8 mouse cellular contexts compared by ENCODE assay signal in genomic region chr12:4523688-4524298, GRCm38 (mm10). TPM values are rescaled to one million over a fixed set of nuclear protein-coding genes. Genes with fewer than 3 reads are reported as not detected.
DNase-seq lines count a peak whose midpoint lies in the region; ATAC-seq and TF ChIP-seq lines count a peak whose summit lies in the region.

No protein-coding gene starts in this region.

- H3K4me2 ChIP-seq in limb, embryonic 14.5 days (replicated peaks; ENCODE audit: low read depth, low read length, severe bottlenecking) = peak overlapping the region; percentile 39

- no peaks in the 10 kb centered on the region for H3K36me3 ChIP-seq in E14TG2a.4 (ENCODE audit: insufficient read depth, low read length)
- no peaks in the 10 kb centered on the region for H3K36me3 ChIP-seq in heart, embryonic 10.5 days
- no peaks in the 10 kb centered on the region for H3K36me3 ChIP-seq in limb, embryonic 14.5 days (ENCODE audit: control insufficient read depth, insufficient read depth, low read length)

- WGBS in heart, embryonic 10.5 days = 31% methylated on average over 9 of the region's 9 CpGs
- WGBS in limb, embryonic 14.5 days = 27% methylated on average over 9 of the region's 9 CpGs

- H3K4me3 ChIP-seq in E14TG2a.4 (replicated peaks; ENCODE audit: low read length) = peak overlapping the region; percentile 49
- 0 out of 2 replicates have a peak overlapping the region, but pooled peaks have one; percentile 8 for H3K4me3 ChIP-seq in heart, embryonic 10.5 days
- H3K4me3 ChIP-seq in limb, embryonic 14.5 days (replicated peaks; ENCODE audit: low read length) = no peak overlapping the region

- TF ChIP-seq POLR2A in limb, embryonic 14.5 days (IDR thresholded peaks at IDR 0.05; ENCODE audit: borderline replicate concordance, extremely low read depth, insufficient read depth, insufficient read length) = no peak

- no peaks in the 10 kb centered on the region for H3K9me3 ChIP-seq in E14TG2a.4 (ENCODE audit: low read length)
- H3K9me3 ChIP-seq in heart, embryonic 10.5 days = no peaks in the 10 kb centered on the region
- no peaks in the 10 kb centered on the region for H3K9me3 ChIP-seq in limb, embryonic 14.5 days (ENCODE audit: control insufficient read depth, low read length)

- TF ChIP-seq CTCF in E14TG2a.4 (conservative IDR thresholded peaks at IDR 0.05; ENCODE audit: low read length) = no peak

- intact Hi-C loops in gastrocnemius, postnatal 36 days (cut with DNase I) = loop anchor here (2.0 kb wide), 1 partner anchor 47 kb away; the partner anchor contains the start of gene Ncoa1

- H3K4me1 ChIP-seq in E14TG2a.4 (replicated peaks; ENCODE audit: low read depth, low read length) = peaks cover 33% of the 10 kb centered on the region
- peaks cover 23% of the 10 kb centered on the region for H3K4me1 ChIP-seq in heart, embryonic 10.5 days
- H3K4me1 ChIP-seq in limb, embryonic 14.5 days (ENCODE audit: control insufficient read depth, insufficient read depth, low read length) = peaks cover 25% of the 10 kb centered on the region

- peak; percentile 12 for DNase-seq in cerebellum, adult 9-11 months
- DNase-seq in cerebellum, adult 11-12 months = no peak
- no peak for DNase-seq in heart, embryonic 10.5 days (ENCODE audit: low spot score)
- DNase-seq in limb, embryonic 14.5 days (ENCODE audit: low spot score) = no peak
- no peak for DNase-seq in urinary bladder, postnatal 14 days (ENCODE audit: low spot score)
- no peak for DNase-seq in gastrocnemius, postnatal 36 days
- DNase-seq in lung, postnatal 4 days = no peak

- H3K27ac ChIP-seq in heart, embryonic 10.5 days = peak overlapping the region; percentile 64
- peak overlapping the region; percentile 52 for H3K27ac ChIP-seq in limb, embryonic 14.5 days (replicated peaks; ENCODE audit: low read depth, low read length)

- peaks cover 9% of the 10 kb centered on the region; the same call in 1 of the 2 replicates for H3K27me3 ChIP-seq in E14TG2a.4 (ENCODE audit: insufficient read depth, low read length)
- H3K27me3 ChIP-seq in heart, embryonic 10.5 days (ENCODE audit: insufficient read depth, poor library complexity, severe bottlenecking) = no peaks in the 10 kb centered on the region
- no peaks in the 10 kb centered on the region for H3K27me3 ChIP-seq in limb, embryonic 14.5 days (ENCODE audit: control insufficient read depth, insufficient read depth, low read length)

- no peak for ATAC-seq in limb, embryonic 14.5 days (ENCODE audit: low FRiP score, low read depth)

- no peak overlapping the region; the same call in 1 of the 2 replicates for H3K9ac ChIP-seq in limb, embryonic 14.5 days (ENCODE audit: low read depth, low read length, severe bottlenecking)

RNA-seq across cellular contexts. Expression of gene Ncoa1, which starts 46.8 kb away (rescaled TPM):
- 4.1 TPM in 2 replicates for polyA plus RNA-seq in heart, embryonic 10.5 days (2016; fragmentation: Nextera tagmentation; extraction: Ambion mirVana)
- polyA plus RNA-seq in limb, embryonic 14.5 days (2012; rRNA removed) = 26.9 and 33.8 TPM in 2 replicates
- 23.0 and 26.3 TPM in 2 replicates for polyA plus RNA-seq in limb, embryonic 14.5 days (2014; fragmentation: Nextera tagmentation; extraction: Ambion mirVana)
- 10 to 100 TPM; 22.2 to 22.5 TPM for total RNA-seq in gastrocnemius, postnatal 36 days (2021)
